Mouse (Mus musculus): ENCODE data around the gene Homer1.

Gene Homer1

GRCm38 (mm10) chr13:93299316-93299715 is at the start of gene Homer1:
TSS of gene Homer1 (plus strand) at chr13:93299635.
- in situ Hi-C loops (cut with MboI, MseI), result no loop called here

- in situ Hi-C loops (cut with MboI, MseI), result loop anchor here in 1 of 2 experiments (5.0 to 25.0 kb wide), 2 partner anchors 264 to 489 kb away; no protein-coding TSS in a partner anchor
Measured at GRCm38 (mm10) chr13:93251732-93252131, 47.7 kb upstream of the Homer1 start.

GRCm38 (mm10) chr13:93252175-93252574 is 47.3 kb upstream of the Homer1 start:
- in situ Hi-C loops (cut with MboI, MseI), result loop anchor here in 1 of 2 experiments (5.0 to 25.0 kb wide), 2 partner anchors 265 to 490 kb away; no protein-coding TSS in a partner anchor

- in situ Hi-C loops (cut with MboI, MseI), result loop anchor here in 1 of 2 experiments (5.0 to 25.0 kb wide), 2 partner anchors 266 to 491 kb away; no protein-coding TSS in a partner anchor
Measured at GRCm38 (mm10) chr13:93252941-93253340, 46.5 kb upstream of the Homer1 start.

GRCm38 (mm10) chr13:93267151-93267550 is 32.3 kb upstream of the Homer1 start:
- in situ Hi-C loops (cut with MboI, MseI), result loop anchor here in 1 of 2 experiments (10.0 to 25.0 kb wide), 2 partner anchors 505 to 1652 kb away; no protein-coding TSS in a partner anchor

GRCm38 (mm10) chr13:93300581-93300980 is 1.1 kb downstream of the Homer1 start:
- in situ Hi-C loops (cut with MboI, MseI), result loop anchor here (10.0 kb wide), 2 partner anchors 194 to 316 kb away; partner anchors contain the start of gene Jmy (in 1 of the 2)

GRCm38 (mm10) chr13:93301060-93301459 is 1.6 kb downstream of the Homer1 start:
- in situ Hi-C loops (cut with MboI, MseI), result loop anchor here (10.0 kb wide), 2 partner anchors 194 to 316 kb away; partner anchors contain the start of gene Jmy (in 1 of the 2)

- in situ Hi-C loops (cut with MboI, MseI), result loop anchor here (10.0 kb wide), 2 partner anchors 192 to 318 kb away; partner anchors contain the start of gene Jmy (in 1 of the 2)
Measured at GRCm38 (mm10) chr13:93302846-93303562, 3.6 kb downstream of the Homer1 start.

- in situ Hi-C loops (cut with MboI, MseI), result loop anchor here (10.0 kb wide), 2 partner anchors 191 to 319 kb away; partner anchors contain the start of gene Jmy (in 1 of the 2)
Measured at GRCm38 (mm10) chr13:93303563-93304250, 4.3 kb downstream of the Homer1 start.

GRCm38 (mm10) chr13:93304251-93305001 is 5.0 kb downstream of the Homer1 start:
- in situ Hi-C loops (cut with MboI, MseI), result loop anchor here (10.0 kb wide), 2 partner anchors 190 to 320 kb away; partner anchors contain the start of gene Jmy (in 1 of the 2)

- in situ Hi-C loops (cut with MboI, MseI), result loop anchor here (10.0 kb wide), 2 partner anchors 190 to 320 kb away; partner anchors contain the start of gene Jmy (in 1 of the 2)
Measured at GRCm38 (mm10) chr13:93305149-93305548, 5.7 kb downstream of the Homer1 start.

GRCm38 (mm10) chr13:93305636-93306035 is 6.2 kb downstream of the Homer1 start:
- in situ Hi-C loops (cut with MboI, MseI), result loop anchor here (10.0 kb wide), 2 partner anchors 189 to 321 kb away; partner anchors contain the start of gene Jmy (in 1 of the 2)

GRCm38 (mm10) chr13:93306545-93306944 is 7.1 kb downstream of the Homer1 start:
- in situ Hi-C loops (cut with MboI, MseI), result loop anchor here (10.0 kb wide), 2 partner anchors 188 to 322 kb away; partner anchors contain the start of gene Jmy (in 1 of the 2)

GRCm38 (mm10) chr13:93307700-93308099 is 8.3 kb downstream of the Homer1 start:
- in situ Hi-C loops (cut with MboI, MseI), result loop anchor here (10.0 kb wide), 2 partner anchors 187 to 323 kb away; partner anchors contain the start of gene Jmy (in 1 of the 2)

- in situ Hi-C loops (cut with MboI, MseI), result loop anchor here (10.0 kb wide), 2 partner anchors 186 to 324 kb away; partner anchors contain the start of gene Jmy (in 1 of the 2)
Measured at GRCm38 (mm10) chr13:93309295-93309694, 9.9 kb downstream of the Homer1 start.

- in situ Hi-C loops (cut with MboI, MseI), result no loop called here
Measured at GRCm38 (mm10) chr13:93312518-93312917, 13.1 kb downstream of the Homer1 start.

GRCm38 (mm10) chr13:93314322-93314721 is 14.9 kb downstream of the Homer1 start:
- in situ Hi-C loops (cut with MboI, MseI), result no loop called here

GRCm38 (mm10) chr13:93320089-93320488 is 20.7 kb downstream of the Homer1 start:
- in situ Hi-C loops (cut with MboI, MseI), result no loop called here

- in situ Hi-C loops (cut with MboI, MseI), result no loop called here
Measured at GRCm38 (mm10) chr13:93326326-93326725, 26.9 kb downstream of the Homer1 start.

GRCm38 (mm10) chr13:93331721-93332120 is 32.3 kb downstream of the Homer1 start:
- in situ Hi-C loops (cut with MboI, MseI), result no loop called here

- in situ Hi-C loops (cut with MboI, MseI), result no loop called here
Measured at GRCm38 (mm10) chr13:93332491-93332890, 33.1 kb downstream of the Homer1 start.

Data from T-helper 17 cell (primary cell).